Mouse (Mus musculus): ENCODE measurements around the gene N4bp2l2.

N4bp2l2 gene

DNA sequence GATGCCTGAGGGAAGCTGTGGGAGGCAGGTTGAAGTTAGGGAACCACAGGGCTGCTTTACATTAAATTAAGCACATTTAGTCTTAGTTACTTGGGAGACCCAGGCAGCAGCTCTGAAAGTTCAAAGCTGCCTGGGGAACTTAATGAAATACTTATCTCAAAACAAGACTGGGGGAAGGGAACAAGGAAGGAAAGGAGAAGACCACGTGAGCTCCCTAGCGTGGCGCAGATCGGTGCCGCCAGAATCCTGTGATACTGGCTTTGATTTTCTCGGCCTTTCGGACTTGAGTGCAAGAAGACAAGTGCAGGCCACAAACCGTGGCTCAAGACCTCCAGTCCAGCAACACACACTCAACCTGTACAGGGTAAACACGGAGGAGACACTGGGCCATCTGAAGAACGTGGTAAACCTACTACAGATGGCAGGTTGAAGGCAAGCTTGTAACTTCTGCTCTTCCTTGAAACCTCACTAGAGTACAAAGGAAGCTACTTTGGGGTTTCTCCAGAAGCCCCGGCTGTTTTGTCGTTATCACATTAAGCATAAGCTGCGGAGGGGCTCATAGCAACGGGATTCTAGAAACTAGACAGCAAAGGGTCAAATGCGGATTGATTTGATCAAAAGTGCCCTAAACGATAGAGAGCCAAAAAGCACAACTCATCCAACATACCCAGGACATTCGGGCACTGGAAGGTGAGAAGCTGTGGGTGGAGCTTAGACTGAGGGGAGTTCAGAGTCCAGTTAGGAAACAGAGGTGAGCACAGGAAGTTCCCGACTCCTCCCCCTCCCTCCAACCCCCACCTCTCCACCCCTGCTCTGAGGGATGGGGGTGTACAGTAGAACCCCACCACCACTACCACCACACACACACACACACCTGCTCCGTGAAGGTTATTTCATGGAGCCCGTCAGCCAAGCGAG lies 67.5 kb downstream of the N4bp2l2 start:
- DNase-seq (ENCODE audit: low spot score), result no peak

- DNase-seq (ENCODE audit: low spot score), result no peak
Observed at GRCm38 (mm10) chr5:150597088-150597487, 68.9 kb downstream of the N4bp2l2 start, which contains the start of gene N4bp2l1. TSS of gene N4bp2l1 (minus strand) at chr5:150597188.

DNA sequence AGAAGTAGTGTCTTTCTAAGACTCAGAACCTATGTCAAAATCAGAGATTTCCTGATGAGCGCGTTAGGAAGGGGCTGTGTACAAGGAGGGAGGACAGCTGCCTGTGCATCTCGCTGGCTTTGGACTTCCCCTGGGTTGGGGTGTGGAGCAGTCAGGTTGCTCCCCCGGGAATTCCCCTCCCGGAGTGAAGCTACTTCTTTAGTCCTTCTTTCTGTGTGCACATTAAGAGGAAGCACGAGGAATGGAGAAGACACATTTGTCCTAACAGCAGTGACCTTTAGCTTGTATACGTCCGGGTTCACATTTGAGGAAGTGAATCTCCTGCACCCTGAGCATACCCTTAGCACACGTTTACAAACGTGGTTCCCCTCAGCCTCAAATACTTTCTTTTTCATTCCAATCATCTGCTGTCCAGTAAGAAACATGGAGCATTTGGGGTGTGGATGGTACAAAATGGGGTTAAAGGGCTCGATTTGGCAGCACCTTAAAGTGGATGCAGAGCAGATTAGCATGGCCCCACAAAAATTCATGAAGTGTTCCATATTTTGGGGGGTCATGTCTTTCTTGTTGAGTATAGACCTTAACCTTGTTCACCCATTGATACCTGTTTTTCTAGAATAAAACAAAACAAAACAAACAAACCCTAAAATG lies 70.5 kb downstream of the N4bp2l2 start:
- DNase-seq (ENCODE audit: low spot score), result no peak

GRCm38 (mm10) chr5:150594649-150595339 lies 71.2 kb downstream of the N4bp2l2 start:
- no peak for DNase-seq (ENCODE audit: low spot score)

DNA sequence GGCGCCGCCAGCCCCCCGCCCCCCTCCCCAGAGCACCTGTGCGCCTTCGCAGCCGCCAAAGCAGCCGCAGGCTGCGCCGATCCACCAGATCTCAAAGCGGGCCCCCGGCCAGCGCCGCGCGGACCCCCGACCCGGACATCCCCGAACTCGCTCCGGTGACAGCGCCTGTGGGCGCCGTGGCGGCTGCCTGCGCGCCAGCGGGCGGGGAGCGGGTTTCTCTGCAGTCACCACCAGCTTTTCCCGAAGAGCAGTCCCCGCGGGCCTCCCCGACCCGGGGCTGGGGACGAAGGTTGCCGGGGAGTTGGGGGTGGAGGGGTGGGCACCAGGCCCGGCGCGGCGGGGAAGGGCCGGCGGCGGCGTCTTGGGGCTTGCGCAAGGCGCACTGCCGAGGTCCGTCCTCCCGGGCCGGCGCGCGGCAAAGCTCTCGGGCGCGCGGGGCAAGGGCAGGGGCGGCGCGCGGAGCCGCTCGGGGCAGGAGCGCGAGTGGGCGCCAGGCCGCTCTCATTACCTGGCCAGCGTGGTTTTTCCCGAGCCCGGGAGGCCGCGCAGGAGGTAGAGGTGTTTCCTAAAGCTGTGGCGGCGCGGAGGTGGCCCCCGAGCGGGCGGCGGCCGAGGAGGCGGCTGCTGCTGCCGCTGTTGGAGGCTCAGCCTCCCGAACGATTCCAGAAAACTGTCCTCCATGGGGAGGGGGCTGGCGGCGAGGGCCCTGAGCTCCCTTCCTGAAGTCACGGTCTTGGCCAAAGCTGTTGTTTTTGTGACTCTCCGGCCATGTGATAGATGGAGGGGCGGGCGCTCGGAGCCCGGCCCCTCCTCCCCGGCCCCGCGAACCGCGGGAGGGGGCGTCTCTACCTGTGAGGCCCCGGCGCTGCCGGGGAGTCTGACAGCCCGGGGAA lies 72.0 kb downstream of the N4bp2l2 start:
- DNase-seq (ENCODE audit: low spot score), result no peak

DNA sequence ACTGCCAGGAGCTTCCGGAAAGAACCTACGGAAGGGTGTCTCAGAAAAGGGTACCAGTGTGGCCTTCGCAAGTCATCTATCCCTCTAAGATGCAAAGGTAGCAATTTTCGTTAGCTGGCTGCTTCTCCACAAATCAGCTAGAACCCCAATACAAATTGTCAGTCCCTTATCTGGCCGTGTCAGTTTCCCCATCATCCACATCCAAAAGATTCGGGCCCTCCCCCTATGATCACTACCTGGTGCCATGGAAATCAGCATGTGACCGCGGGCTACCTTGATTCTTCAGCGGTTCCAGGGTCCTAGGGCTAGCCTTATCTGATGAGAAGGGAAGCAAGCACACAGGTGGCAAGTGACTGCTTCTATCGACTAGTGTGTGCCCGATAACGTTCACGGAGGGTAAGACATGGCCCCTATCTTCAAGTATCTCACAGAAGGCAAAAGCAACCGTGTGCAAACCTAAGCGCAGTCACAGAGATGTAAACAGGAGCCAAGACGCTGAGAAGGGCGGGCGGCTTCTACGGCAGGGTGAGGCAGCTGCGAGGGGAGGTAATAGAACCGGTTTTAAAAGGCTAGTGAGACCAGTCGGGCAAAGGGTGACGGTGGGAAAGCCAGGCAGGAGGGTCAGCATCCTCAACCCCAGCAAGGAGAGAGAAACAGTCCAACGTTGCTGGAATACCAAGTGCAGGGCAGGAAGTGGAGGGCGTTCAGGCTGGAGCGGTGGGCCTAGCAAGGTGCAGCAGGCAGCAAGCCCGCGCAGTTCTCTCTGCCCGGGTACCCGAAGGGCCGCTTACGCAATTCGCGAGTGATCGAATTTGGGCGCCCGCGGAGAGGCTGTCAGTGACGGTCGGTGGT lies 72.9 kb downstream of the N4bp2l2 start:
- no peak for DNase-seq (ENCODE audit: low spot score)

DNA sequence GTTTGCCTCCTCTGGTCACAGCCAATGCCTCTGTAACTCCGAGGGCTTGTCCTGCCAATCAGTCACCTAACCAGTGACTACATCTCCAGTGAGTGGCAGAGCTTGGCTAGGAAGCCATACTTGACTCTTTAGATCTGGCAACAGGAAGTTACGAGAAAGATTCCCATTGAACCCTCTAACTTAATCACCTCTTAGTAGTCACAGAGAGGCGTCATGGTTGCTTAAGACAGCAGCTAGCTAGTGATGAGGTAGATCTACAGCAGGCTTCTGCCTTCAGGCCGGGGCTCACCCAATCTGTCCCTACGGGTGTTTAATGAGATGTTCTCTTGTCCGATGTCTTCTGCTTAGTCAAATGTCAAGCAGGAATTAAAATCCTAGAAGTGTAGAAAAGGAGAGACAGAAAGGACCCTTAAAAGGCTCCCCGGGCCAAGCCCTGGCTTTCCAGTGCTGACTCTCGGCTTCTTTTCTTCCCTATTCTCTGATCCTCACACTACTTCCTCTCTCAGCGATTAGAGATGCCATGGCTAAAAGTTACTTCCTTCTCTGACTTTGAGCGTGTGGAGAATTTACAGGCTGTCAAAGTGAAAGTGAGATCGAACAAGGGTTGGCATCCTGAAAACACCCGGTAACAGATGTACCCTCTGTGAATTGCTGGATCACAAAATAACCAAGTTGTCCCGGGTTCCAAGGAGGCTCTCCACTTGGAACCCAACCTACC lies 73.6 kb downstream of the N4bp2l2 start:
- no peak for DNase-seq (ENCODE audit: low spot score)

DNA sequence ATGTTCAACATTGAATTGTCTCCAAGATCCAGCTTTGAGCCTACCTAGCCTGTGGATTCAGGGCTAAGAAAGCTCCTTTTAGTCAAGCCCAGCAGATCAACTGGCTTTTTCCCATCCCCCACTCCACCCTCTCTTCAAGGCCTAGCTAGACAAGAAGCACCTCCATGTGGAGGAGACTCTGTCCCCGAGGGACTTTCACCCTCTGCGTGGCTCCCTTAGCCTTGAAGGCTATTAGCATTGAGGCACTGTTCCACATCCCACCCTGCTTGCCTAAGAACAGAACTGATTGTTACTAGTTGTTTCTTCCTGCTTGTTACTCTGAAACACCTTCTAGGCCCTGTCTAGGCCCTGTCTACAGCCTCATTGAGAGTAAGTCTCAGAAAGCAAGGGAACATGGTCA lies 76.0 kb downstream of the N4bp2l2 start:
- DNase-seq (ENCODE audit: low spot score), result no peak

- DNase-seq (ENCODE audit: low spot score), result no peak
Observed at GRCm38 (mm10) chr5:150584337-150584729, 81.7 kb downstream of the N4bp2l2 start.

DNA sequence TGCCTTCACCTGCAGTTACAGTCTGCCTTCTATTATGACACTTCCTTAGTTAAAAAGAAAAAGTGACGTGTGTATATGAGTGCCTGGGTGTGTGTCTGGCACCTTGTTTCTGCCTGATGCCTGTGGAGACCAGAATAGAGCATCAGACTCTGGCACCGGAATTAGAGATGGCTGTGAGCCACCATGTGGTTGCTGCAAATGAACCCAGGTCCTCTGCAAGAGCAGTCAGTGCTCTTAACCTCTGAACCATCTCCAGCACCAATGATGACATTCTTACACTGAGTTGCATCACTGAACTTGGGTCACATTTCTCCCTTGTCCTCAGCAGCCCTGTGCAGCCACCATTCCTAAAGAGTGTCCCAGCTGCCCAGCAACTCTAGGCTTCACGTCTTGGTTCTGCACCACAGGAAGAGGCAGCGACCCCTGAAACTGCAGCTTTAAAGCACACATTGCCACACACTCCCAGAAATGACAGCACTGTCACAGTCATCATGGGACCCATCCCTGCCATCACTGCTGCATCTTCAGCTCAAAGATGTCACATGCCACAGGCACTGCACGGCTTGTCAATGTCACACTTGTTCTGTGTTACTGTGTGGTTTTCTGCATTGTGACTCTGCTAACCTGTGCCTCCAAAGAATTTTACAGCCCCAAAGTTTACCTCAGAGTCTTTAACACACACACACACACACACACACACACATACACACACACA lies 82.2 kb downstream of the N4bp2l2 start:
- no peak for DNase-seq (ENCODE audit: low spot score)

DNA sequence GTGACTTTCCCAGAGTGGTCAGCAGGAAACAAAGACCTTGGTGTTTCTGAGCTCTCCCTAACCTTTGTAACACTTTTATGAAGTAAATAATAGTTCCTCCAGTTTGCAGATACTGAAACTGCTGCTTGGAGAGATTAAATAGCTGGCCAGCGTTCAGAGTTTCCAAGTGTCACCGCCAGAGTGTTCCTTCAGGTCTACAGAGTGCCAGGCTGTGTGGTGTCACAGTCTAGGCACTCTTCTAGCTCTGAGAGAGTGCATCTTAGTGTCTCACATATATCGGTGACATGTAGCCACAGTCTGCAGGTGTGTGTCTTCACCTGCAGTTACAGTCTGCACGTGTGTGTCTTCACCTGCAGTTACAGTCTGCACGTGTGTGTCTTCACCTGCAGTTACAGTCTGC lies 82.8 kb downstream of the N4bp2l2 start:
- no peak for DNase-seq (ENCODE audit: low spot score)

DNA sequence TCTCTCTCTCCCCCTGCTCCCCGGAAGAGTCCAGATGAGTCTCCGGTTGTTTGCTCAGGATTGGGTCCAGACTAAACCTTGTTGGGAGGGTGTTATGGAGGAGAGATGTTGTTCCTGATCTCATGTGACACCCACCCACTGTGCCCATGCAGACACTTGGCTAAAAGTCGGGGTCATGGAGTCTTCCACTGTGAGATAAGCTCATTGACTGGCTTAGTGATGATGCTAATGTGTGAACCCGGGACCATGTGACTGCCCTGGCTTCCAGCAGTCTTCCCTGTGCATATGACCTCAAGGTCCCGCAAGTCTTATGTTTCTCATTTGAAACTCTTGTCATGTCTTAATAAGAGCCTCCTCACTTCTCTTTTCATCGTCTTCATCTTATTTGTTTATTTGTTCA lies 84.8 kb downstream of the N4bp2l2 start:
- no peak for DNase-seq (ENCODE audit: low spot score)

DNA sequence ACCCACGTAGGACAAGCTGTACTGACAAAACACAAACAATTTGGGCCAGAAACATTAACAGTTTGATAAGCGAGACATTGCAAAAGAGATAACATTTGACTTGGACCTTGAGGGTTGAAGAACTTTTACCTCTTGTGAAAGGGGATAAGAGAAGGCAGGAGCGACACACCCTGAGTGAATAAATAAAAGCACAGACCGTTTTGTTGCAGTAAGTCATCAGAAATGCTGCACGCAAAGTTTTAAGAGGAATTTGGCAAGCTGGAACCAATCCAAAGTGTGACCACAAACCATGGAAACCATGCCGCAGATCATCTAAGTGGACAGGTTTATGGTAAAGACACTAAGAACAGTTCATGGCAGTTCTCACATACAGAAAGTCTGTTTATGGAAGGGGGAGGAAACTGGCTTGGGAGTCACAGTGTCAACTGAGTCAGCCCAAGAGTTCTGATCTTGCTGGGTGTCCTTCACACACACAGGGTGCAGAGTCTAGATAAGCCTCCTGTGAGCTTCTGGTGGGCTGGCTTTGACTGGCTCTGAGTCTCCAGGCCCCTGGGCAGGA lies 87.3 kb downstream of the N4bp2l2 start:
- no peak for DNase-seq (ENCODE audit: low spot score)

- no peak for DNase-seq (ENCODE audit: low spot score)
Observed at GRCm38 (mm10) chr5:150576832-150577231, 89.2 kb downstream of the N4bp2l2 start.

DNA sequence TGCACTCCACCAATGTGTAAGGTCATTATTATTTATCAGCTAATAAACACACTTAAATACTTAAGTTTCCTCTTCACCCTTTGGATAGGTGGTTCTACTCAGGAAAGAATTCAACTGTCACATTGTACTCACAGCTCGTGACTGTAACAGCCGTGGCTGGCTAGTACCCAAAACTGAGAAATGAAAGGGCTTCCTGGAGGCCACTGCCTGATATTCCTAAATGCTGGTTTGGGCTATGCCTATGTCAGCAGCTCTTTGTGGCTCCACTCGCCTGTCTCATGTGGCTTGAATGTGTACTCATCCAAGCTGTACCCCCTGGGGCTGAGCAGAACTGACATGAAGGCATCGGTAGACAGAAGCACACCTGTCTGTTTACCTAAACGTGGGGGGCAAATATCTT lies 91.1 kb downstream of the N4bp2l2 start:
- DNase-seq (ENCODE audit: low spot score), result no peak

- DNase-seq (ENCODE audit: low spot score), result no peak
Observed at GRCm38 (mm10) chr5:150574403-150574802, 91.6 kb downstream of the N4bp2l2 start.

DNA sequence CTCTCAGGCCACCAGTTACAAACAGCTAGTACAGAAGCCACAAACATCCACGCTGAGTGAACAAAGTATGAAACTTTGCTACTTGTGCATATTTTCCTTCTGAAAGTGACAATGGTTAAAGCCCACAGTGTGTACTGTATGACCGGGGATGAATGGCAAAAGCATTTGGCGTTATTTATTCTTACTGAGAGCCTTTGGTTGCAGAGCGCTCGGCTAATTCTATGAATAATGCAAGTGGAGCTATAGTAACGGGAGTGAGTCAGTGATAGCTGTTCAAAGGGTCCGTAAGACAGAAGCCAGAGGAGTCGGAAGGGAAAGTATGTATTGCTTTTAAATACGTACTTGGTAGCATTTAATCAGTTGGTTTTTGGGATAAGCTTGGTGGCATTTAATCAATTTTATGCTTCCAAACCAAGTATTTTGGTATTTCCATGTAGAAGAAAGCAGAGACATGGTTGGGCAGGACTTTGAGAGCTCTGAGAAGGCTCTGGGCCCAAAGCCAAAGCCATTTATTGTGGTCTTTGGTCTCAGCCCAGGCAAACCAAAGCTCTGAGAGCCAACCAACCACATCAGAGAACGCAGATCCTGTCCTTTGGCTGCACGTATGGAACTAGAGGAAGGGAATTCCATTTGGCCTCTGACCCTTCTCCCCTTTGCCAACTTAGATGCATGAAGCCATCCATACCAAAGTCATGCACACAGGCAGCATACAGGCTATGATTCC lies 95.3 kb downstream of the N4bp2l2 start:
- DNase-seq (ENCODE audit: low spot score), result no peak

- DNase-seq (ENCODE audit: low spot score), result no peak
Observed at GRCm38 (mm10) chr5:150566971-150567370, 99.0 kb downstream of the N4bp2l2 start.

Data from layer of hippocampus, adult 9-10 months (tissue).